Mouse (Mus musculus): ENCODE results near the gene Usp15. TPM values are rescaled to one million over a fixed set of nuclear protein-coding genes. Genes with fewer than 3 reads are reported as not detected.
A peak's percentile ranks its signal among the peaks of the same experiment; 100 is the strongest.

Gene Usp15
- total RNA-seq, 2 experiments from 2014 or later = 88.5 to 94.6 TPM

GRCm38 (mm10) chr10:123112056-123112786 lies 84.6 kb downstream of the Usp15 start:
- intact Hi-C loops (cut with DNase I) = no loop called here
- no peak for DNase-seq (ENCODE audit: low spot score)

- intact Hi-C loops (cut with DNase I) = no loop called here
- DNase-seq (ENCODE audit: low spot score) = no peak
Observed at GRCm38 (mm10) chr10:123110548-123110947, 86.2 kb downstream of the Usp15 start.

- DNase-seq (ENCODE audit: low spot score) = no peak
- intact Hi-C loops (cut with DNase I) = no loop called here
Observed at GRCm38 (mm10) chr10:123108527-123108926, 88.3 kb downstream of the Usp15 start.

GRCm38 (mm10) chr10:123108121-123108520 lies 88.7 kb downstream of the Usp15 start:
- intact Hi-C loops (cut with DNase I) = no loop called here

GRCm38 (mm10) chr10:123101303-123101702 lies 95.5 kb downstream of the Usp15 start:
- intact Hi-C loops (cut with DNase I) = no loop called here
- no peak for DNase-seq (ENCODE audit: low spot score)

More at GRCm38 (mm10) chr10:123108121-123108520, 88.7 kb downstream of the Usp15 start:
- DNase-seq (ENCODE audit: low spot score) = no peak

- intact Hi-C loops (cut with DNase I) = no loop called here
- DNase-seq (ENCODE audit: low spot score) = no peak
Observed at GRCm38 (mm10) chr10:123100584-123100983, 96.2 kb downstream of the Usp15 start.

GRCm38 (mm10) chr10:123094504-123094903 lies 102.3 kb downstream of the Usp15 start:
- no peak for DNase-seq (ENCODE audit: low spot score)
- intact Hi-C loops (cut with DNase I) = loop anchor here (5.0 kb wide), 1 partner anchor 287 kb away; no protein-coding TSS in a partner anchor

GRCm38 (mm10) chr10:123092577-123092976 lies 104.2 kb downstream of the Usp15 start:
- DNase-seq (ENCODE audit: low spot score) = no peak
- intact Hi-C loops (cut with DNase I) = loop anchor here (2.0 to 5.0 kb wide), 2 partner anchors 52 to 285 kb away; no protein-coding TSS in a partner anchor

GRCm38 (mm10) chr10:123091737-123092136 lies 105.1 kb downstream of the Usp15 start:
- no peak for DNase-seq (ENCODE audit: low spot score)
- intact Hi-C loops (cut with DNase I) = loop anchor here (2.0 to 5.0 kb wide), 2 partner anchors 51 to 284 kb away; no protein-coding TSS in a partner anchor

- DNase-seq (ENCODE audit: low spot score) = no peak
- intact Hi-C loops (cut with DNase I) = no loop called here
Observed at GRCm38 (mm10) chr10:123089425-123089930, 107.3 kb downstream of the Usp15 start.

GRCm38 (mm10) chr10:123086847-123087246 lies 109.9 kb downstream of the Usp15 start:
- intact Hi-C loops (cut with DNase I) = no loop called here
- DNase-seq (ENCODE audit: low spot score) = no peak

- DNase-seq (ENCODE audit: low spot score) = no peak
- intact Hi-C loops (cut with DNase I) = no loop called here
Observed at GRCm38 (mm10) chr10:123084900-123085641, 111.7 kb downstream of the Usp15 start.

GRCm38 (mm10) chr10:123084307-123084706 lies 112.5 kb downstream of the Usp15 start:
- intact Hi-C loops (cut with DNase I) = no loop called here
- no peak for DNase-seq (ENCODE audit: low spot score)

GRCm38 (mm10) chr10:123076245-123077023 lies 120.4 kb downstream of the Usp15 start, which contains the start of gene Mon2:
Gene Mon2 (minus strand): TSS chr10:123076505.
- intact Hi-C loops (cut with DNase I) = no loop called here
- peak; percentile 93 for DNase-seq (ENCODE audit: low spot score)

- no peak for DNase-seq (ENCODE audit: low spot score)
- intact Hi-C loops (cut with DNase I) = no loop called here
Observed at GRCm38 (mm10) chr10:123075751-123076242, 121.0 kb downstream of the Usp15 start.

GRCm38 (mm10) chr10:123071997-123072396 lies 124.8 kb downstream of the Usp15 start:
- intact Hi-C loops (cut with DNase I) = no loop called here
- DNase-seq (ENCODE audit: low spot score) = no peak

- intact Hi-C loops (cut with DNase I) = no loop called here
Observed at GRCm38 (mm10) chr10:123063021-123063420, 133.8 kb downstream of the Usp15 start.

GRCm38 (mm10) chr10:123060831-123061230 lies 136.0 kb downstream of the Usp15 start:
- peak; percentile 15 for DNase-seq (ENCODE audit: low spot score)

More at GRCm38 (mm10) chr10:123063021-123063420, 133.8 kb downstream of the Usp15 start:
- DNase-seq (ENCODE audit: low spot score) = no peak

GRCm38 (mm10) chr10:123057082-123057481 lies 139.7 kb downstream of the Usp15 start:
- DNase-seq (ENCODE audit: low spot score) = no peak
- intact Hi-C loops (cut with DNase I) = no loop called here

More at GRCm38 (mm10) chr10:123060831-123061230, 136.0 kb downstream of the Usp15 start:
- intact Hi-C loops (cut with DNase I) = no loop called here

GRCm38 (mm10) chr10:123056463-123056862 lies 140.3 kb downstream of the Usp15 start:
- DNase-seq (ENCODE audit: low spot score) = no peak
- intact Hi-C loops (cut with DNase I) = no loop called here
